Mouse (Mus musculus): Measurements from ENCODE around the gene Ube2z.

The Ube2z gene

GRCm38 (mm10) chr11:96064521-96065214, 520 bp downstream of the Ube2z start:
- peak; percentile 79 for DNase-seq (ENCODE audit: low read depth, low spot score)

DNA sequence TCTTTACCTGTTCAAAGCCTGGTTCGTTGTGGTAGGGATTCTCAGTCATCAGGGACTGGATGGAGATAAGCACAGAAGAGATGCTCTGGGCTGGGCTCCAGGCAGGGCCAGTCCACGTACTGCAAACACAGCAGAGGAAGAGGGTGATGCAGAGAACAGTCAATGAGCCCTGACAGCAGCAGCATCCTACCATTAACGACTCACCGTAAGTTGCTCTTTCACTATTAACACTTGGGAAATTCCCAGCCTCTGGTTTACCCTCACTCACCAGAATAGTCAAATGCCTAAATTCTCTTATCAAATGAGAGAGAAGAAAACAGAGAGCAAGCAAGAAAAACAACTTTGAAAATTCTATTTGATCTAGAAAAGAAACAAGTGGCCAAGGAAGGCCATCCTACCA, 6.9 kb downstream of the Ube2z start:
- peak; percentile 69 for DNase-seq (ENCODE audit: low read depth, low spot score)

DNA sequence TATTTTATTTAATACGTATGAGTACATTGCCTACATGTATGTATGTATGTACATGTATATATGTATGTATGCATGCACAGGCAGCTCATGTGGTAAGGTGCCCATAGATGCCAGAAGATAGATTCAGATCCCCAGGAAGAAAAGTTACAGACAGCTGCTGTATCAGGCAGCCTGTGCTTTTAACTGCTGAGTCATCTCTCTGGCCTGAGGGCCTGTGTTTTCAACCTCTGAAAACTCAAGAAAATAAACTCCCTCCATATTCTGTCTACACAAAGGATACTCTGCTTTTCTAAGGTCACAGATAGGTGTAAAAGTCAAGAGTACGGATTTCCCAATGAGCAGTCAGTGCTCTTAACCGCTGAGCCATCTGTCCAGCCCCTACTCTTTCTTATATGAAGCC, 14.3 kb downstream of the Ube2z start:
- no peak for DNase-seq (ENCODE audit: low read depth, low spot score)

- DNase-seq (ENCODE audit: low read depth, low spot score), result no peak
Measured at GRCm38 (mm10) chr11:96049939-96050338, 15.2 kb downstream of the Ube2z start.

- DNase-seq (ENCODE audit: low read depth, low spot score), result peak; percentile 62
Measured at GRCm38 (mm10) chr11:96047469-96048373, 17.5 kb downstream of the Ube2z start.

DNA sequence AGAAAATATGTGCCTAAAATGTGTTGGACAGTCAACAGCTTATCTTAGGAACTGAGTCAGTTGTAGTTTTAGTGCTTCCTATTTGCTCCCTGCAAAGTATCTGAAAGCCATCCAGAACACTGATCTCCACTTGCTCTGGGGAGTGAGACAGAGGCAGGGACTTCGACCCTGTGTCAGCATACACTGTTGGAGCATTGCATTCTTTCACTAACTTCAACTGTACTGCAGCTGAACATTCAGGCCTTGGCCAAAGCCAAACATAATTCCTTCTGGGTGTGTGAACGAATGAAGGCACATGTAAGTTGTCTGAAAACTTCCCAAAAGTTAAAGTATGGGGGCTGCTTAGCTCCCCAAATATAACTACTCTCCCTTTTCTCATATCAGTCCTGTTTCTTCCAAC, 18.4 kb downstream of the Ube2z start:
- no peak for DNase-seq (ENCODE audit: low read depth, low spot score)

- DNase-seq (ENCODE audit: low read depth, low spot score), result no peak
Measured at GRCm38 (mm10) chr11:96046028-96046427, 19.2 kb downstream of the Ube2z start.

GRCm38 (mm10) chr11:96044803-96045567, 20.2 kb downstream of the Ube2z start:
- DNase-seq (ENCODE audit: low read depth, low spot score), result peak; percentile 57

DNA sequence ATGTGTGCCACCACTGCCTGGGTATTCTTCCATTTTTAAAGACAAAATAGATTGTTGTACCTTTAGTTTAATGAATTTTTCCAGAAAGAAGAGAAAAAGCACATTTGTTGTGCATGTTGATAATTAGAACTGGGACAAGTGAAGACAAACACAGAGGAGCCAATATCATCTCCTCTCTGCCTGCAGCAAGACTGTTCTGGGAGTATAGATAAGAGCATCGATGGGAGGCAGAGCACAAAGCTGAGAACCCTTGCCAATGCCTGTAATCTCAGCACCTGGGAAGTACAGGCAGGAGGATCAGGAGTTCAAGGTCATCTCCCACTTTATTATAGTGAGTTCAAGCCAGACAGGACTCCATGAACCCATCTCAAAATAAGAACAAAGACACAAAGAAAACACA, 26.6 kb downstream of the Ube2z start:
- no peak for DNase-seq (ENCODE audit: low read depth, low spot score)

DNA sequence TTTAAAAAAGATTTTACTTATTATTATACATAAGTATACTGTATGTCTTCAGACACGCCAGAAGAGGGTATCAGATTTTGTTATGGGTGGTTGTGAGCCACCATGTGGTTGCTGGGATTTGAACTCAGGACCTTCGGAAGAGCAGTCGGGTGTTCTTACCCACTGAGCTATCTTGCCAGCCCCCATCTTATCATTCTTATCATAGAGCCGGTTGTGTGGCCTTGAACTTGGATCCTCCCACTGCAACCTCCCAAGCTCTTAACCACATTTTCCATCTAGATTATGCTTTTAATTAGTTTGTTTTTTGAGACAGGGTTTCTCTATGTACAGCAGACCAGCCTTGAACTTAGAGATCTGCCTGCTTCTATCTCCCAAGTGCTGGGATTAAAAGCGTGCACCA, 27.7 kb downstream of the Ube2z start:
- no peak for DNase-seq (ENCODE audit: low read depth, low spot score)

DNA sequence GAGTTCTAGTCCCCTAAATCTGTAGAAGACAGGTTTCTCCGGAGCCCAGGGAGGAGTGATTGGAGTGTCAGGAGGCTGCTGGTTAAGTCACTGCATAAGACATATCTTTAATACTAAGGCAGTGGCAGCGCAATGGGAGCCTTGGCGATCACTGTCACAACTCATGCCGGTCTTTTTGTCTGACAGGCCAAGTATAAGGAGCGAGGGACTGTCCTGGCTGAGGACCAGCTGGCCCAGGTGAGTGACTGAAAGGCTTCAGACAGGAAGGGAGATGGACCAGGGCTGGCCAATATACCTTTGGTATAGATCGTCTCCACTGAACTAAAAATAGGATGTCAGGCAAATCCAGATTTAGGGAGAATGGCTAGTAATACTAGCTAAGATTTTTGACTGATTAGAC, 30.1 kb downstream of the Ube2z start:
- no peak for DNase-seq (ENCODE audit: low read depth, low spot score)

- peak; percentile 96 for DNase-seq (ENCODE audit: low read depth, low spot score)
Measured at GRCm38 (mm10) chr11:96034596-96035052, 30.6 kb downstream of the Ube2z start, which contains the start of gene Snf8. Gene Snf8, plus strand, starts transcription at chr11:96034885.

GRCm38 (mm10) chr11:96034116-96034515, 31.1 kb downstream of the Ube2z start:
- DNase-seq (ENCODE audit: low read depth, low spot score), result no peak

DNA sequence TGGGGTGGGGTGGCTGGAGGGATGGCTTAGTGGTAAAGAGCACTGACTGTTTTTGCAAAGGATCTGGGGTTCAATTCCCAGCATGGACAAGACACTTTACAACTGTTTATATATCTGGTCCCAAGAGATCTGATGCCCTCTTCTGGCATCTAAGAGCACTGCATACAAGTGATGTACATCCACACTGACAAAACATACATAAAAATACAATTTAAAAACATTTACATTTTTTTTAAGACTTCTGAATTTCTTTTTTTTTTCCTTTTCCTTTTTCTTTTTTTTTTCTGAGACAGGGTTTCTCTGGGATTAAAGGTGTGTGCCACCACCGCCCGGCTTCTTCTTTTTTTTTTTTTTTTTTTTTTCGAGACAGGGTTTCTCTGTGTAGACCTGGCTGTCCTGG, 31.9 kb downstream of the Ube2z start:
- peak; percentile 50 for DNase-seq (ENCODE audit: low read depth, low spot score)

- peak; percentile 53 for DNase-seq (ENCODE audit: low read depth, low spot score)
Measured at GRCm38 (mm10) chr11:96031701-96032100, 33.5 kb downstream of the Ube2z start.

GRCm38 (mm10) chr11:96030571-96030970, 34.6 kb downstream of the Ube2z start:
- no peak for DNase-seq (ENCODE audit: low read depth, low spot score)

DNA sequence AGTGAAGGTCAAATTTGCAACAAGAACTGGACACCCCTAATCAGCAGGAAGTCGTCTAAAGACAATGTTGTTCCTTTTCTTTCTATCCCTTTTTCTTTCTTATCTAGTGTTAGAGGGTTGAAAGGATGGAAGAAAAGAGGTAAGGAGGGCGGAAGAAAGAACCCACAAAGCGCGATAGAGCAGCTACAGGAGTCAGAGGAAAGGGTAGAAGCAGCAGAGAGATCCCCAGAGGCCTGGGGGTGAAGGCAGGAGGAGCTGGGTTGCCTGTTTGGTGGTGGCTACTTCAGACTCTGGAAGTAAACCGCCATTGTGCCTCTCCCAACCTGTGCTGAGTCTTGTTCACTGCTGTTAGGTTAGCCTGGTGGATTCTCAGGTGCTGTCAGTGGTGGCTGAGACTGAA, 37.1 kb downstream of the Ube2z start:
- DNase-seq (ENCODE audit: low read depth, low spot score), result no peak

DNA sequence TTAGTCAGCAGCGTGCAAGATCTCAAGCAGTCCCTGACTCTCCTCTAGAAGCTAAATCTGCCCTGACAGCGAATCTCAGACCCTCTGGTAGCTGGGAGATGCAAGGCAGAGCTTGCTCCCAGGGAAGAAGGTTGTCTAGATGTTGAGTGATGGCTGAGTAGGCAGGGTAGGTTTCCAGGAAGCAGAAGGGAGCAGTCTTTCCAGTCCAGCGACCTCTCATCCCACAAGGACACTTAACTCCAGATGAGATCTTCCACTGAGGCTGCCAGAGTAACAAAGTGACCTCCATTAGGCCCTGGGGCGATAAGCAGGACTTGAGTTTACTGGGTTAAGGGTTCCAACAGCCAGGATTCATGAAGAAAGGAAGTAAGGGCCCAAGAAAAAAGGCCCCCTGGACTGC, 44.6 kb downstream of the Ube2z start:
- no peak for DNase-seq (ENCODE audit: low read depth, low spot score)

- DNase-seq (ENCODE audit: low read depth, low spot score), result no peak
Measured at GRCm38 (mm10) chr11:96017941-96018351, 47.2 kb downstream of the Ube2z start.

- DNase-seq (ENCODE audit: low read depth, low spot score), result no peak
Measured at GRCm38 (mm10) chr11:96015421-96015820, 49.8 kb downstream of the Ube2z start.

DNA sequence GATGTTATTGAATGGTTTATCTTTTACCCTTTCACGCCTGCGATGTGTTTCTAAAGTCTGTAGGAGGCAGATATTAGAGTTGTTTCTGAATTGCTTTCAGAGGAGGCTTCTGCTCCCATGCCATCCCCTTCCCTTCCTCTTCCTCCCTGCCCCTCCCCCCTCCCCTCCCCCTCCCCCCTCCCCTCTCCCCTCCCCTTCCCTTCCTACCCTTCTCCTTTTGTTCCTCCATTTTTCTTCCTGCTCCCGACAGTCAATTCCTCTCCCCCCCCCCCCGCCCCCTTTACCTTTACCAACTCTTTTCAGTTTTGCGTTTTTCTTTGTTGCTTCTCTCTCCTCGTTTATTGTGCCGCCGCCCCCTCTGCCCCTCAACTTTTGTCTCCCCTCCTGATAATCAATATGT, 53.2 kb downstream of the Ube2z start:
- DNase-seq (ENCODE audit: low read depth, low spot score), result no peak

GRCm38 (mm10) chr11:96008827-96009226, 56.4 kb downstream of the Ube2z start:
- no peak for DNase-seq (ENCODE audit: low read depth, low spot score)
